Mouse (Mus musculus) lung, adult 18-20 months (tissue): Measurements from ENCODE around the gene Olfr1279.
"Not testable (repeated sequence)": the region's sequence is repeated elsewhere in the genome, so short reads cannot be mapped to it uniquely, and the experiment has no call there.

Source experiments
- DNase-seq, 2 experiments: peaks; one replicate each; pipeline ENCODE4 v3.0.0; 2022; ENCODE audit warnings: mixed read lengths in 2 of 2

Olfr1279 gene

DNA sequence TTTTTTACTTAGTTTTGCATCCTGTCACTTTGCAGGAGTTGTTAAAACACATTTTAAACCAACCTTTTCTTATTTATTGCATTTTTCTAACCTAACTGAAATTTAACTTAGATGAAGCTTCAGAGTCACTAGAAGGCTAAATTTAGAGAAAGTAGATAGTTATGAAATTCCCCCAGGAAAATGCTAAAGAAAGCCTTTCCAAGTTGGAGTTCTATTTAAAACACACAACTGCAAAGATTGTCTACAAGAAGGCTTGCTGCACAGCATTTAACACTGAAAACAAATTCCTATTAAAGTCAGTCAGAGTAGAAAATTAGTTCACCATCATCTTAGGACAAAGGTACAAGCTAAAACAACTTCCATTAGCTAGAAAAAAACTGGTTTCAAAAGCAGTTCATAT lies at the start of gene Olfr1279:
TSS of gene Olfr1279 (plus strand) at position 262 of the 400 bp plus-strand sequence.
- DNase-seq: no peak

DNA sequence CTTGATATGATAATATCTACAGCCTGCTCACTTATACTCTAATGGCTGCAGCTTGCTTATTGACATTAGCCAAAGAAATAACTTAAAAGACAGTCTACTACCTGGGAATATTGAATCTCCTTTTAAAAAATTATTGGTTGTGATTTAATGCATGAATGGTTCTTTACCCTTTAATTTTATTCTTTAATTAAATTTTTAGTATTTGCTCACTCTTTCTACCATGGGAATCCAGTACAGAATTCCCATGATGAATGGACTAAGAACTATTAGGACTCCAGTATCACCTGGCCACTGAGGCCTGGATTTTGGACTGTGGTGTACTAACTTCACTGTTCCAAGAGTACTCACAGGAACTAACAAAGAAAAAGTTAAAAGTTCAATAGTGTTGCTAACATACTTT lies 46.2 kb upstream of the Olfr1279 start, which contains the start of gene Olfr1276:
TSS of gene Olfr1276 (plus strand) at position 301 of the 400 bp plus-strand sequence.
- no peak for DNase-seq

DNA sequence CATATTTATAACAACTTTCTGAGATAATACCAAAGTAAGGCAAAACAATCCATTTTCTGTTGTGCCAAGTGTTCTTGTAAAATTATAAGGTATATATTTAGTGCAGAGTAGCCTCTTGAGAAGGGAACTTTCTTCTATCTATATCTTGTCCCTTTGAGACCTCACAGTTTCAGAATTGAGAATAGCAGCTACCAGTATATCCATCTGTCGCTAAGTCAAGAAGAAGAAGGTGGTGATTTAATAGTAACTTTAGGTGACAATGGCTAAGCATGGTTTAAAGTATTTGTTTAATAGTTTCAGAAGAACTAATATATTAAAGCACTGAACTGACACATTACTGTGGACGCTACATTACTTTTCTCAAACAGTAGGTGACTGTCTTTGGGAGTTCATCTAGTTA lies 26.4 kb upstream of the Olfr1279 start, which contains the start of gene Olfr1277:
TSS of gene Olfr1277 (minus strand) at position 101 of the 400 bp plus-strand sequence.
- DNase-seq: no peak

DNA sequence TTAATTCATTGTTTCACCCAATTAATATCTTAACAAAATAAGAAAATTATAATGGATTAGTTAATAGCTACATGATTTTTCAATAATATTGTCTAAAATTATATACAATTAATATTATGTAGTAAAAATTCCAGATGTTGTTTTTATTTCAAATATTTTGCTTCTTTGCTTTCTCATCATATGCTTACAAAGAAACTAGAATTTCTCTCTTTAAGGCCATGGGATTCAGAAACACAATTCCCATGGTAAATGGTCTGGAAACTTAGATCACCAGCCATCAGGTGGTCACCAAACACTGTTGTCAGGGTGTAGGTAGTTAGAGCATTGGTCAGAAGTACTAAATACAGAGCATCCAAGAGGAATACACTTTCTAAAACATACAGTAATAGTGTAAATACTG lies 10.6 kb upstream of the Olfr1279 start, which contains the start of gene Olfr1278:
TSS of gene Olfr1278 (plus strand) at position 301 of the 400 bp plus-strand sequence.
- no peak for DNase-seq

DNA sequence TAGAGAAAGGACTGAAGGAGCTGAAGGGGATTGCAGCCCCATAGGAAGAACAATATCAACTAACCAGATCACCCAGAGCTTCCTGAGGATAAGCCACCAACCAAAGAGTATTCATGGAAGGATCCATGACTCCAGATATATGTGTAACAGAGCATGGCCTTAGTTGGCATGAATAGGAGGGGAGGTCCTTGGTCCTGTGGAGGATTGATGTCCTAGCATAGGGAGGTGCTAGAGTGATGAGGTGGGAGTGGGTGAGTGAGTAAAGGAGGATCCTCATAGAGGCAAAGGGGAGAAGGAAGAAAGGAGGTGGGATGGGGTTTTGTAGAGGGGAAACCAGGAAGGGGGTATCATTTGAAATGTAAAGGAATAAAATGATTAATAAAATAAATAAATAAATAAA lies 1.9 kb upstream of the Olfr1279 start:
- DNase-seq: no peak

DNA sequence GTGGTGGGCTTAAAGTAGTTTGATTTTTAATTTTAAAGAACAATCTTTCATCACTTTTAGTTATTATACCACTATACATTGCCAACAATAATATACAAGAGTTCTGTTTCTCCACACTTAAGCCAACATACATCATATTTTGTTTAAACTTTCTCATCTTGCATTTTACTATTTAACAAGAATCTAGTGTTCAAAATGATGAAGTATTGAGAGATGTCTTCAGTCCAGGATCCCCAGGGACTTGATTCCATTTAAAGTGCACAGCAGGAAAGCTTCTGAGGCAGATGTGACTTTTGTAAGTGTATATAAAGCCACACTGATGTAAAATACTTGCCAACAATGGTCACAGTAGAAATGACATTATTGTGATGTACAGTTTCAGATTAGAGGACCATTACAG lies 13.3 kb downstream of the Olfr1279 start, which contains the start of gene Olfr1280:
TSS of gene Olfr1280 (plus strand) at position 301 of the 400 bp plus-strand sequence.
- DNase-seq: no peak

DNA sequence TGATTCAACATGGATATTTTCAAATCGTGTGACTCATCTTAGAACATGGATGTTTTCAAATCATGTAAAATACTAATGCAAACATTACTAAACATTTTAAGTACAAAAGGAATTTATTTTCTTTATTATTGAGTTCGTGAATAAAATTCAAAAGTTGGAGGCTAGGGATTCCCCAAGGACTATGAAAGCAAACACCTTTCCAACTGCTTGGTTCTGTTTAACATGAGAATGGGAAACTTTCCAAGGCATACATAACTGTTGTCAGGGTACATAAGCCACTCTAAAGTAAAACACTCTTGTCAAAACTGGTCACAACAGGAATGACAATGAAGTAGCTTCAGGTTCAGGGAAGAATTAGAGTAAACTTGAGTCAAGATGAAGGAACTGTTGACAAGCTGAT lies 25.8 kb downstream of the Olfr1279 start, which contains the start of gene Olfr1281:
TSS of gene Olfr1281 (plus strand) at position 301 of the 400 bp plus-strand sequence.
- DNase-seq: no peak

DNA sequence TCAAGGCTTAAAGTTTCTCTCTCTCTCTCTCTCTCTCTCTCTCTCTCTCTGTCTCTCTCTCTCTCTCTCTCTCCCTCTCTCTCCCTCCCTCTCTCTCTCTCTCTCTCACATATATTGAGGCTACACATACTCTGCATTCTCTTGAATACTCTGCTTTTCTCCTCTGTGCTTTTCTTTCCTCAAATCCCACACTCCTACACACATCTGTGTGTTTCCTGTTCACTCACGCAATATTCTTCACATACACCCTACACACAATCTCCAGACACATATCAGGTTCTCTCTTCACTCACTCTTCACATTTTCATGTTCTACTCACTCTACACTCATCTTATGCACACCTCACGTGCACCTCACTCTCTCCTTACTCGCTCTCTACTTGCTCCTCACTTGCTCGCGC lies 33.3 kb downstream of the Olfr1279 start:
- not testable (repeated sequence) for DNase-seq

DNA sequence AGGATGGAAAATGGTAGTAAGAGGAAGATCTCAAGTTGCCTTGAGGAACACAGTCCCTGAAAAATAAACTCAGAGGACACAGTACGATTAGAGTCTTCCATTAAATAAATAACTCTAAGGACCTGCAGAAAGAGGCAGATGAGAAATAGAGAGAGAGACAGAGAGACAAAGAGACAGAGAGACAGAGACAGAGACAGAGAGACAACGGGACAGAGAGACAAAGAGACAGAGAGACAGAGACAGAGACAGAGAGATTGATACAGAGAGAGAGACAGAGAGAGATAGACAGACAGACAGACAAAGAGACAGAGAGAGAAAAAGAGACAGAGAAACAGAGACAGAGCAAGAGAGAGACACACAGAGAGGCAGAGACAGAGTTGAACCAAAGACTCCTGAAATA lies 35.5 kb downstream of the Olfr1279 start, which contains the start of gene Olfr1282:
TSS of gene Olfr1282 (minus strand) at position 101 of the 400 bp plus-strand sequence.
- DNase-seq: no peak
